Comparison of ENCODE assay signal across 8 mouse cellular contexts in the genomic region with DNA sequence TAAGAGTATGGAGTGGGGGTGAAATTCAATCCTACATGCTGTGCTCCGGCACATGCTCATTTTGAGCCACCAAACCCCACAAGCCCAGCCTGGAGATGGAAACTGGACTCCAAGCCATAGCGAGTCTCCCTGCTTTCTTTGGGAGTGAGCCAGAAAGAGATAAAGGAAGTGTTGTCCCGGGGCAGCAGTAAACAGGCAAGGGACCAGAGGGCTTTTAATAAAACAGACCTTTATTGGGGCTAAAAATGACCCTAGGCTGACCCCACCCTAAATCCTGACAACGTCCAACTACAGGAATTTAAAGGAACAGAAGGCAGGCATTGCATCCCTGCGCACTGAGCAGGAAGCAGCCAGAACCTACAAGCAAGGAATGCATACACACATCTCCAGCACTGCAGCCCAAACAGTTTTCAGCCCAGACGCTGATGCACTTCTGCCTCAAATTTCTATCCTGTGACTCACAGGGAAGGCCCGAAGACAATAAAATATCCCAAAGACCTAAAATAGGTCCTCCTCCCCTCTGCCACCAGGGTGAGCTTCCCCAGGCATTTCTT.
DNase-seq lines count a peak whose midpoint lies in the region; ATAC-seq and TF ChIP-seq lines count a peak whose summit lies in the region.
"Had no signal": no experiment of that assay in that cellular context is flagged by ENCODE, and none has a peak within 500 bp of the region (broad histone marks: within the 10 kb centered on the region; RNA-seq: fewer than 3 reads in every experiment).

No protein-coding gene starts in this region.

- H3K9ac ChIP-seq in forebrain, embryonic 14.5 days (ENCODE audit: low read length) = no peak overlapping the region
- no peak overlapping the region for H3K9ac ChIP-seq in hindbrain, postnatal 0 days (replicated peaks; ENCODE audit: low read length)
- no peak overlapping the region for H3K9ac ChIP-seq in stomach, embryonic 15.5 days
- H3K9ac ChIP-seq: liver, embryonic 15.5 days had no signal

- 42% methylated on average over 7 of the region's 7 CpGs for WGBS in forebrain, embryonic 14.5 days
- WGBS in hindbrain, postnatal 0 days = 26% methylated on average over 7 of the region's 7 CpGs
- 25% methylated on average over 7 of the region's 7 CpGs for WGBS in stomach, embryonic 15.5 days

- TF ChIP-seq CTCF in hindbrain, postnatal 0 days (IDR thresholded peaks at IDR 0.05; ENCODE audit: low read depth) = 0 out of 2 replicates have a peak, but pooled peaks have one; percentile 12

- no peaks in the 10 kb centered on the region for H3K27me3 ChIP-seq in forebrain, embryonic 14.5 days (replicated peaks; ENCODE audit: control insufficient read depth, insufficient read depth, low read length)
- no peaks in the 10 kb centered on the region for H3K27me3 ChIP-seq in hindbrain, postnatal 0 days (ENCODE audit: insufficient read depth, low read length)
- H3K27me3 ChIP-seq in stomach, embryonic 15.5 days (replicated peaks) = no peaks in the 10 kb centered on the region
- H3K27me3 ChIP-seq: liver, embryonic 15.5 days had no signal

- H3K4me1 ChIP-seq in forebrain, embryonic 14.5 days (ENCODE audit: control insufficient read depth, insufficient read depth, low read length) = peaks cover 11% of the 10 kb centered on the region; the same call in 1 of the 2 replicates
- no peaks in the 10 kb centered on the region for H3K4me1 ChIP-seq in hindbrain, postnatal 0 days (ENCODE audit: insufficient read depth, low read length)
- H3K4me1 ChIP-seq in stomach, embryonic 15.5 days = 0 out of 2 replicates have a peak, but pooled peaks cover 5% of the 10 kb centered on the region
- H3K4me1 ChIP-seq: liver, embryonic 15.5 days had no signal

- no peak overlapping the region for H3K4me3 ChIP-seq in forebrain, embryonic 14.5 days (ENCODE audit: low read depth, low read length)
- H3K4me3 ChIP-seq in hindbrain, postnatal 0 days (ENCODE audit: low read length) = no peak overlapping the region
- H3K4me3 ChIP-seq in stomach, embryonic 15.5 days (replicated peaks) = no peak overlapping the region
- H3K4me3 ChIP-seq: liver, embryonic 15.5 days had no signal

- H3K4me2 ChIP-seq in forebrain, embryonic 14.5 days (ENCODE audit: low read length) = no peak overlapping the region
- no peak overlapping the region for H3K4me2 ChIP-seq in hindbrain, postnatal 0 days (ENCODE audit: low read depth, low read length)
- peak overlapping the region; percentile 29; the same call in 1 of the 2 replicates for H3K4me2 ChIP-seq in stomach, embryonic 15.5 days
- H3K4me2 ChIP-seq: liver, embryonic 15.5 days had no signal

- H3K9me3 ChIP-seq in forebrain, embryonic 14.5 days (replicated peaks; ENCODE audit: control insufficient read depth, low read length) = no peaks in the 10 kb centered on the region
- no peaks in the 10 kb centered on the region for H3K9me3 ChIP-seq in hindbrain, postnatal 0 days (ENCODE audit: low read length)
- H3K9me3 ChIP-seq in stomach, embryonic 15.5 days = no peaks in the 10 kb centered on the region
- H3K9me3 ChIP-seq: liver, embryonic 15.5 days had no signal

- H3K36me3 ChIP-seq in forebrain, embryonic 14.5 days (ENCODE audit: control insufficient read depth, insufficient read depth, low read length) = no peaks in the 10 kb centered on the region
- no peaks in the 10 kb centered on the region for H3K36me3 ChIP-seq in hindbrain, postnatal 0 days (ENCODE audit: insufficient read depth, low read length)
- H3K36me3 ChIP-seq in stomach, embryonic 15.5 days = no peaks in the 10 kb centered on the region
- H3K36me3 ChIP-seq: liver, embryonic 15.5 days had no signal

- ATAC-seq in forebrain, embryonic 14.5 days = peak; percentile 50
- 0 out of 2 replicates have a peak, but pooled peaks have one; percentile 27 for ATAC-seq in hindbrain, postnatal 0 days
- ATAC-seq in stomach, embryonic 15.5 days (ENCODE audit: insufficient read depth, low FRiP score, low read depth) = no peak

- peak; percentile 4 for DNase-seq in ovary, postnatal 36 days (ENCODE audit: low spot score)
- no peak for DNase-seq in ovary, postnatal 10 days (ENCODE audit: low spot score)
- DNase-seq in forebrain, embryonic 14.5 days (ENCODE audit: low spot score) = peak; percentile 43
- peak; percentile 33 for DNase-seq in hindbrain, postnatal 0 days (ENCODE audit: low spot score)
- no peak for DNase-seq in adrenal gland, postnatal 4 days (ENCODE audit: low spot score in 2 of 2)
- no peak for DNase-seq in testis, postnatal 14 days (ENCODE audit: low spot score)

- H3K27ac ChIP-seq in forebrain, embryonic 14.5 days (ENCODE audit: low read depth, low read length) = peak overlapping the region; percentile 27; the same call in 1 of the 2 replicates
- peak overlapping the region; percentile 23; the same call in 1 of the 2 replicates for H3K27ac ChIP-seq in hindbrain, postnatal 0 days
- peak overlapping the region; percentile 35; the same call in 1 of the 2 replicates for H3K27ac ChIP-seq in stomach, embryonic 15.5 days
- H3K27ac ChIP-seq: liver, embryonic 15.5 days had no signal

Comparison
In these comparisons a context has a peak if more than half of its experiments do, and no peak if none do; other contexts are left out.
1. DNase-seq: peak in ovary, postnatal 36 days (single experiment), forebrain, embryonic 14.5 days (single experiment) and hindbrain, postnatal 0 days (single experiment); none in ovary, postnatal 10 days (single experiment), adrenal gland, postnatal 4 days (0 of 2) and testis, postnatal 14 days (single experiment).
2. Peak in every context shown above with its lines, with median percentiles within 50 percentile points of each other: H3K27ac ChIP-seq.